Mouse (Mus musculus): ENCODE measurements around the gene C1ra.

- TF ChIP-seq POLR2AphosphoS2 (IDR thresholded peaks at IDR 0.05; ENCODE audit: insufficient read length, low read depth) (no peak), POLR2A (IDR thresholded peaks at IDR 0.05; ENCODE audit: insufficient read length, low read depth) (no peak)
Observed at GRCm38 (mm10) chr6:124544466-124544865, 32.3 kb downstream of the C1ra start.

Data from myocyte (in vitro differentiated cells).